Mouse (Mus musculus) adrenal gland, adult (tissue): ENCODE results near the gene Spata31d1b.
"Not testable (repeated sequence)": the region's sequence is repeated elsewhere in the genome, so short reads cannot be mapped to it uniquely, and the experiment has no call there.

Source experiments
- DNase-seq, 2 experiments: peaks; one replicate each; pipeline ENCODE4 v3.0.0; 2022 to 2023; ENCODE audit warnings: low spot score in 1 of 2; ENCODE audit not compliant: inconsistent age in 2 of 2

The Spata31d1b gene

GRCm38 (mm10) chr13:59711984-59712383 is at the start of gene Spata31d1b:
TSS of gene Spata31d1b (plus strand) at chr13:59712284.
- DNase-seq = not testable (repeated sequence)

DNA sequence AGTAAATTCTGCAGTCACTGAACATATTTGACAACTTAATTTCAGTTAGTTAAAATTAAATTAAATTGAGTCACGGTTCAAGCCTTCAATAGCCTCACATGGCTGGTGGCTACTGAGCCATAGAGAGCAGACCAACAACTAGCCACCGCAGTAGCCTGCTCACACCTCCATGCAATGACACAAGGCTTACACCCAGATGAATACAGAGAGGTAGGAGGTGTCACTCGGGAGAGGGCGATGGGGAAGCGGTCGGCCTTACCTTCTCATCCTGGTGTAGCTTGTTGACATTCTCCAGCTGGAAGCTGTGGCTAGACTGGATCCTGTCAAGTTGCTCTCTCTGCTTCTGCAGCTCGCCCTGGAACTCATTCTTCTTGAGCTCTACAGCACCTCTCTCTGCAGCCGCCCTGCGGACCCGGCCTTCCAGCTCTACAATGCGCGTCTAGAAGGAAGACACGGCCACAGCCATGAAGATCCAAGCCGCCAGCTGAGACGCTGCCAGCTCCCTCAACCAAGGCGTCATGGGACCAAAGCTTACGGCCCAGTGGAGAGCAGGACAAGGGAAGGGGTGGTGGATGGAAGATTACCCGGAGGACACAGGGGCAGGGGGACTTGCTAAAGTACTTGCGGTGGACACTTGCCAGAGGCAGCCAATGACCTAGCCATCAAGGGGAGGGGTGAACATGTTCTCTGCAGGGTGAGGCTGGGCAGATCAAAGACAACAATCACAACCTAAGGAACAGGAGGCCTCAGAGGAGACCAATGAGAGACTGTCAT is 48.0 kb upstream of the Spata31d1b start:
- DNase-seq = no peak

DNA sequence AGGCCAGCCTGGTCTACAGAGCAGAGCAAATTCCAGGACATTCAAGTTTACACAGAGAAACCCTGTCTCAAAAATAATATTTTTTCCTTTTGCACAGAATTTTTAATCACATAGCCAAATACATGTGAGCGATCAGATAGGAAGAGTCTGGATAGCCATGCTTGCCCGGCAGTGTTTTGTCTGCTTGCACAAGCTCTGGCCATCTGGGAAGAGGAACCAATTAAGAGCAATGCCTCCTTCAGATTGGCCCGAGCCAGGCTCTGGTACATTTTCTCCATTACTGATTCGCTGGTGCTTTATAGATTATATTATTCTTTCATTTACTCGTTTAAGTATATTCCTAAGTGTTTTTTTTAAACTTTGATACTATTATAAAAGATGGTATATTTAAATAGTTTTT is 44.3 kb upstream of the Spata31d1b start:
- no peak for DNase-seq

DNA sequence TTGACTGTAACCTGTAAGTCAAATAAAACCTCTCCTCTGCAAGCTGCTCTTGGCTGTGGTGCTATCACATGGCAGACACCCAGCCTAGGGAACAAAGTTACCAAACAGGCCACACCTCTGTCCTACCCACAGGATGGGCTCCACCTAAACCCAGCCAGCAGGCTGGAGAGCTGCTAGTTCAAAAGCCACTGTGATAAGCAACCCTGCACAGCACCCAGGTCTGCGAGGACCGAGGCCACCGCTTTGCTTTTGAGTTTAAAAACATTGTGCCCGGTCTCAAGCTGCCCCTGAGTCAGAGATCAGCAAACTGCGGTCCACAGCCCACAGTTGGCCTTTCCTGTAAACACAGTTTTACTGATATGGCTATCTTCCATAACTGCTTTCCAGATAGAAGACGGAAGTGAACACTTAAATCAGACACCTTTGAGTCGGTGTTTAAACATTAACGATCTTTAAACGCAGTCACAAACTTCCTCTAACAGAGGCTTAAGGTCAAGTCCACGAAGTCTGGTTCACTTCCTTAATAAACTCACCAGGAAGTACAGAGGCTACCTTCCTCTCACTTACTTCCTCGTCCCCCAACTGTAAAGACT is 43.5 kb upstream of the Spata31d1b start:
- peak in 1 of 2 experiments; percentile 40 for DNase-seq

- DNase-seq = no peak
These were observed 42.1 kb upstream of the Spata31d1b start for GRCm38 (mm10) chr13:59669946-59670345.

- no peak for DNase-seq
These were observed 40.6 kb upstream of the Spata31d1b start for GRCm38 (mm10) chr13:59671521-59671920.

- no peak for DNase-seq
These were observed 39.8 kb upstream of the Spata31d1b start for GRCm38 (mm10) chr13:59672248-59672647.

GRCm38 (mm10) chr13:59673597-59673996 is 38.5 kb upstream of the Spata31d1b start:
- no peak for DNase-seq

GRCm38 (mm10) chr13:59674215-59674614 is 37.9 kb upstream of the Spata31d1b start:
- DNase-seq = no peak

DNA sequence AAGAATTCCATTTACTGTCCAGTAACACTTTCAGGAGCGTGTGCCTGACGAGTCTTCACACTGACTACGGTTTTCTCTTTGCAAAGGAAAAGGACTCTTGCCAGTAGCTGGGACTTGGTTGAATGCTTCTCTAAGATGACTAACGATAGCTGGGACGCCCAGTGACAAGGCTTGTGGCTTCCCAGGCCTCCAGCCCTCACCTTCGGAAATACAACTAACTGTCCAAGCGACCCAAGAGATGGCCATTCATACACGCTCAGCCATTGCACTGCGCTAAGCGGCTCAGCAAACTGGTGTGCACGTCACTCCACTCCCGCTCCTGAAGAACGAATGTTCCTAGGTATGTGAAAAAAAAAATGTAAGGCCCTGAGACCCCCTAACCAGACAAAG is 37.3 kb upstream of the Spata31d1b start:
- peak; percentile 23 to 68 for DNase-seq

GRCm38 (mm10) chr13:59675151-59676011 is 36.7 kb upstream of the Spata31d1b start, which contains the start of gene Golm1:
TSS of gene Golm1 (minus strand) at chr13:59675811.
- DNase-seq = peak; percentile 70 to 82

DNA sequence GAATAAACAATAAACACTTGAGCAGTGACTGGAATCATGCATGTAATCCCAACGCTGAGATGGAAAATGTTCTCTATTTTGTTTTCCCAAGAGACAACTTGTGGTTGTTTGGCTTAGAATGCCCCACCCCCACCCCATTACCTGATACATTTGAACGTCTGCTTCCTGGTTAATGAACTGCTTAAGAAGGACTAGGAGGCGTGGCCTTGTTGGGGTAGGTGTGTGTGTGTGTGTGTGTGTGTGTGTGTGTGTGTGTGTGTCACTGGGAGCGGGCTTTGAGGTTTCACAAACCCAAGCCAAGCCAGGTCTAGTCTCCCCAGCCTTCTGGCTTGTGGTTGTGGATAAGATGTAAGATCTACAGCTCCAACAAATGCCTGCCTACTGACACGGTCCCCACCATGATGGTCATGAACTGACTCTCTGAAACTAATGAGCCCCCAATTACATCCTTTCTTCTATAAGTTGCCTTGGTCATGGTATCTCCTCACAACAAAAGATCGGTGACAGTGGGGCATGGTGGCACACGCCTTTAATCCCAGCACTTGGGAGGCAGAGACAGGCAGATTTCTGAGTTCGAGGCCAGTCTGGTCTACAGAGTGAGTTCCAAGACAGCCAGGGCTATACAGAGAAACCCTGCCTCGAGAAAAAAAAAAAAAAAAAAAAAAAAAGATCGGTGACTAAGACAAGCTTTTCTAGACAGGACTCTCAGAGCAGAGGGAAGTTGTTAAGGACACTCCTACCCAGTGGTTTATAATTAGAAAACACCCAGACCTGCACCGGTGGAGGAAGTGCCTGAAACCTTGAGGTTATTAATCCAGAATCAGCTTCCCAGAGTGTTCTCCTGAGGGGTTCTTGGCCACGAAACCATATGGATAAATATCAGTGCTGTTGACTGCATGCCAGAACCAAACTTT is 35.5 kb upstream of the Spata31d1b start:
- no peak for DNase-seq

GRCm38 (mm10) chr13:59679306-59679705 is 32.8 kb upstream of the Spata31d1b start:
- no peak for DNase-seq

GRCm38 (mm10) chr13:59679908-59680307 is 32.2 kb upstream of the Spata31d1b start:
- DNase-seq = no peak

GRCm38 (mm10) chr13:59682629-59683028 is 29.5 kb upstream of the Spata31d1b start:
- no peak for DNase-seq

GRCm38 (mm10) chr13:59685236-59685635 is 26.8 kb upstream of the Spata31d1b start:
- DNase-seq = no peak

DNA sequence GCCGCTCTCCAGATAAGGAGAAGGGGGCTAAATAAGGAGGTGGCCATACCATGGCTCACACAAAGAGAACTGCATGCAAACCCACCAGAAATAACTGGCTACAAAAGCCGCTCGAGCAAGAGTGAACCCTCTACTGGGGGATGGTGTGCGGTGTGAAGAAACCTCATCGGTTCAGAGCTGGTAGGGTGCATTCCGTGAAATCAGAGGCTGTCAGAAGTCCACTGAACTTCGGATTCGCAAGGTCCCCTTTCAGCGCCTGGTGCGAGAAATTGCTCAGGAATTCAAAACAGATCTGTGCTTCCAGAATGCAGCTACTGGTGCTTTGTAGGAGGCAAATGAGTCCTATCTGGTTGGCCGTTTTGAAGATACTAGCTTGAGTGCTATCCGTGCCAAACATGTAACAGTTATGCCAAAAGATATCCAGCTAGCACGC is 23.7 kb upstream of the Spata31d1b start:
- no peak for DNase-seq

DNA sequence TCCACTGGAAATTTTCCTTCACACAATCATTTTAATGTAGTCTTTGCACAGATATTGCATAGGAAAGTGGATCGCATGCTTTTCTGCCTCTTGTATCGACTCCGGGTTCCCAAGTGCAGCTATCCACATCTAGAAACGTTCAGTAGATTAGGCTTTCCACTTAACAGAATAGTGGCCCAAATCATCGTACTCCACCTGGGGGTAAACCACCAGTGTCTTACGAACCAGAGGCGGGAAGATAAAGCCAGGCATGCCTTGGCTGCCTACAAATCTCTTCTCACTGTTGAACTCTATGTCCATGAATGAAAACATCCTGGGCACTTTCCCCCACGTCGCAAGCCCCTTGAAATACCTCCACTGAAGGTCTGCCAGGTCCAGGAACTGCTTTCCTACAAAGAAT is 22.8 kb upstream of the Spata31d1b start:
- DNase-seq = no peak

DNA sequence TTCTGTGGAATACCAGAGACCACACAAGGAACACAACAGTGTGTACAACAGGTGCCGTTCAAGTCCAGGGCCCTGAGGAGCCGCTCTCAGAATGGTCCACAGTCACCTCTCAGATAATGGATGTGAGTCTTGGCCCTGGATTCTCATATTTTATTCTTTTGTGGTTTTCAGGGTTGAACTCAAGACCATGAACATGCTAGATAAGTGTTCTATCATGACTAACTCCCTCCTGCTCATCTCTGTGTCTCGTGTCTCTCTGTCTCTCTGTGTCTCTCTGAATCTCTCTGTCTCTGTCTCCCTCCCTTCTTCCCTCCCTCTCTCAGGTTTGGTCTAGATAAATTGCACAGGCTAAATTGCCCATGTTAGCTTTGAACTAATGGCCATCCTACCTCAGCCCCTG is 22.2 kb upstream of the Spata31d1b start:
- no peak for DNase-seq

- DNase-seq = no peak
These were observed 21.5 kb upstream of the Spata31d1b start for GRCm38 (mm10) chr13:59690576-59690975.

GRCm38 (mm10) chr13:59691478-59691877 is 20.6 kb upstream of the Spata31d1b start:
- DNase-seq = no peak
